In the genomic region with DNA sequence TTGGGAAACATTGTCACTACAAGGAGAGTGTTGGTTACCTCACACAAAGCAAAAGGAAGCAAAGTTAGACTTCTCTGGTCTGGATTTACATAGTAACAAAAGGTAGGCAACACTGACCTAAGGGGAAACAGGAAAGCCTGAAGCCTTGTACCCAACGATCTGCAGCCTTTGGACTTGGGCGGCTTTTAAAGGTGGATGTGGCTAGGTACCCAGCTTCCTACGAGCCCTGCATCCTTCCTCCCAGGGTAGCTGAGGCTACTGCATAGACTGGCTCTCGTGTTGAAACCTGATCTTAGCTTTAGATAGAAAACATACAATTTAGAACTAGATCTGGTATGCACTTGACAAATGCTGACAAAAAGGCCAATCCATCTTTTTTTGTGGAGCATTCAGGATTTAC, we compare ENCODE assay signal across 25 mouse cellular contexts.
"Had no signal": no experiment of that assay in that cellular context is flagged by ENCODE, and none has a peak within 500 bp of the region (broad histone marks: within the 10 kb centered on the region; RNA-seq: fewer than 3 reads in every experiment).

No protein-coding gene starts in this region.

- H3K9me3 ChIP-seq: embryonic facial prominence, embryonic 10.5 days; embryonic facial prominence, embryonic 12.5 days; embryonic facial prominence, embryonic 13.5 days; embryonic facial prominence, embryonic 15.5 days; forebrain, embryonic 10.5 days; forebrain, embryonic 12.5 days; forebrain, embryonic 13.5 days; forebrain, embryonic 15.5 days had no signal

- DNase-seq: cerebellum, adult 8-10 months; cerebellum, adult 9-10 months; cerebellum, adult 9-11 months; cerebellum, postnatal 14 days; cerebellum, postnatal 36 days; embryo, embryonic 11 days; forebrain, postnatal 0 days; gastrocnemius, adult 2 months; gastrocnemius, postnatal 10 days; gastrocnemius, postnatal 14 days; gastrocnemius, postnatal 25 days; gastrocnemius, postnatal 36 days; heart, adult 18-20 months; heart, adult 2 months had no signal

- H3K9ac ChIP-seq: embryonic facial prominence, embryonic 12.5 days; embryonic facial prominence, embryonic 13.5 days; embryonic facial prominence, embryonic 15.5 days; forebrain, embryonic 12.5 days; forebrain, embryonic 13.5 days; forebrain, embryonic 15.5 days; forebrain, postnatal 0 days had no signal

- H3K36me3 ChIP-seq: embryonic facial prominence, embryonic 10.5 days; embryonic facial prominence, embryonic 12.5 days; embryonic facial prominence, embryonic 13.5 days; embryonic facial prominence, embryonic 15.5 days; forebrain, embryonic 10.5 days; forebrain, embryonic 12.5 days; forebrain, embryonic 15.5 days had no signal

- H3K4me2 ChIP-seq: embryonic facial prominence, embryonic 12.5 days; embryonic facial prominence, embryonic 13.5 days; embryonic facial prominence, embryonic 15.5 days; forebrain, embryonic 12.5 days; forebrain, embryonic 13.5 days; forebrain, embryonic 15.5 days had no signal

- ATAC-seq: forebrain, embryonic 13.5 days; forebrain, embryonic 14.5 days; forebrain, embryonic 15.5 days; forebrain, embryonic 16.5 days; forebrain, postnatal 0 days had no signal

- H3K4me1 ChIP-seq: embryonic facial prominence, embryonic 12.5 days; embryonic facial prominence, embryonic 15.5 days had no signal

- H3K27me3 ChIP-seq: embryonic facial prominence, embryonic 12.5 days; embryonic facial prominence, embryonic 13.5 days; embryonic facial prominence, embryonic 15.5 days; forebrain, embryonic 15.5 days had no signal

- H3K4me3 ChIP-seq: embryonic facial prominence, embryonic 10.5 days; embryonic facial prominence, embryonic 12.5 days; embryonic facial prominence, embryonic 13.5 days; embryonic facial prominence, embryonic 15.5 days; erythroblast, embryonic 14.5 days; forebrain, embryonic 10.5 days; forebrain, embryonic 12.5 days; forebrain, embryonic 13.5 days; forebrain, embryonic 15.5 days; gastrocnemius, adult 2 months; heart, adult 2 months had no signal

- H3K27ac ChIP-seq: embryonic facial prominence, embryonic 10.5 days; embryonic facial prominence, embryonic 12.5 days; embryonic facial prominence, embryonic 13.5 days; embryonic facial prominence, embryonic 15.5 days; forebrain, embryonic 13.5 days; forebrain, embryonic 15.5 days; gastrocnemius, adult 2 months; heart, adult 2 months had no signal
